Mouse (Mus musculus): Measurements from ENCODE around the gene Tenm2.

GRCm38 (mm10) chr11:36223716-36224439, 1011.9 kb downstream of the Tenm2 start:
- TF ChIP-seq CTCF (IDR thresholded peaks at IDR 0.05; ENCODE audit: control insufficient read depth, insufficient read depth, low read length), result no peak
- TF ChIP-seq POLR2A (IDR thresholded peaks at IDR 0.05; ENCODE audit: borderline replicate concordance, control insufficient read depth, low read depth, low read length), result no peak

Measured in bone marrow, adult 2 months (tissue).